Comparison of ENCODE assay signal across 8 mouse cellular contexts in the genomic region with DNA sequence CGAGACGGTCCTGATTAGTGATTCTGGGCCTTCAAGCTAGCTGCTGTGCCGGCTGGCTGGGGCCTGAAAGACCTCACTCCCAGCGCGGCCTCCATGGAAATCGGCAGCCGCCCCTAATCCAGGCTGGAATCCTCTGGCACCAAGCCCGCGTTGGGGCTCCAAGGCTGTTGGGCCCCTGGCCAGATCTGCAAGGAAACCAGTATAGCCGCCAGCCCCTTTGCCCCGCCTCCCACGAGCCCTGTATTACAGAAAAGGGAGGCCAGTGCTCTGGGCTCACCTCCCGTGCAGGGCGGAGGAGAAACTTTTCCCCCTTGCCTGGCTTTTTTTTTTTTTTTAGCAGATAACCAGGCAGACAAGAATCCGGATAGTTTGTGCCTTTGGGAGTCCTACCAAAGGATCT. TPM values are rescaled to one million over a fixed set of nuclear protein-coding genes. Genes with fewer than 3 reads are reported as not detected.
A peak's percentile ranks its signal among the peaks of the same experiment; 100 is the strongest.
DNase-seq lines count a peak whose midpoint lies in the region; ATAC-seq and TF ChIP-seq lines count a peak whose summit lies in the region.

No protein-coding gene starts in this region.

- peak; percentile 3 for ATAC-seq in forebrain, postnatal 0 days
- ATAC-seq in lung, embryonic 16.5 days (ENCODE audit: low read depth): peak; percentile 75

- H3K27me3 ChIP-seq in cerebellum, adult 2 months (ENCODE audit: control insufficient read depth, insufficient read depth, low read length): no peaks in the 10 kb centered on the region
- H3K27me3 ChIP-seq in forebrain, postnatal 0 days (ENCODE audit: insufficient read depth, low read length): no peaks in the 10 kb centered on the region
- no peaks in the 10 kb centered on the region for H3K27me3 ChIP-seq in lung, embryonic 16.5 days (ENCODE audit: control insufficient read depth, insufficient read depth, low read depth, low read length)

- no peaks in the 10 kb centered on the region for H3K9me3 ChIP-seq in ES-E14 (ENCODE audit: control insufficient read depth, insufficient read depth, low read depth, low read length)
- no peaks in the 10 kb centered on the region for H3K9me3 ChIP-seq in forebrain, postnatal 0 days (ENCODE audit: low read length)
- no peaks in the 10 kb centered on the region for H3K9me3 ChIP-seq in lung, embryonic 16.5 days (ENCODE audit: control insufficient read depth, low read length)

- 1% methylated on average over 15 of the region's 15 CpGs for WGBS in cerebellum, adult 2 months
- WGBS in forebrain, postnatal 0 days: 1% methylated on average over 15 of the region's 15 CpGs
- WGBS in lung, embryonic 16.5 days: under 1% methylated on average over 15 of the region's 15 CpGs

- H3K36me3 ChIP-seq in ES-E14 (ENCODE audit: control insufficient read depth, insufficient read depth, low read length, poor library complexity, severe bottlenecking): peaks cover 26% of the 10 kb centered on the region
- H3K36me3 ChIP-seq in forebrain, postnatal 0 days (ENCODE audit: insufficient read depth): peaks cover 5% of the 10 kb centered on the region; the same call in 1 of the 2 replicates
- H3K36me3 ChIP-seq in lung, embryonic 16.5 days (ENCODE audit: control insufficient read depth, insufficient read depth, low read length): peaks cover 6% of the 10 kb centered on the region; the same call in 1 of the 2 replicates

- no peak for DNase-seq in ES-E14 (ENCODE audit: low read depth, low spot score)
- DNase-seq in cerebellum, adult 2 months: peak; percentile 84 to 87
- peak; percentile 93 for DNase-seq in forebrain, postnatal 0 days
- peak; percentile 95 to 98 for DNase-seq in heart, postnatal 36 days
- DNase-seq in layer of hippocampus, postnatal 10 days (ENCODE audit: low spot score in 2 of 2): peak; percentile 96 to 97
- peak; percentile 80 for DNase-seq in right cerebral cortex, adult 18-20 months
- DNase-seq in urinary bladder, postnatal 10 days (ENCODE audit: low spot score): peak; percentile 94

- H3K4me2 ChIP-seq in forebrain, postnatal 0 days (ENCODE audit: low read depth): peak overlapping the region; percentile 56
- H3K4me2 ChIP-seq in lung, embryonic 16.5 days (ENCODE audit: low read depth, low read length): peak overlapping the region; percentile 96

- no peak for TF ChIP-seq CTCF in cerebellum, adult 2 months (IDR thresholded peaks at IDR 0.05; ENCODE audit: borderline replicate concordance, insufficient read depth, low read depth, low read length)
- TF ChIP-seq CTCF in forebrain, postnatal 0 days (IDR thresholded peaks at IDR 0.05; ENCODE audit: low read depth): no peak

- intact Hi-C loops in heart, postnatal 36 days (cut with DNase I): no loop called here

- H3K4me1 ChIP-seq in ES-E14 (ENCODE audit: control insufficient read depth in 2 of 2, insufficient read depth in 2 of 2, low read length in 2 of 2, poor library complexity in 1 of 2): peaks cover 0 to 33% of the 10 kb centered on the region in 2 experiments; a peak in 3 of 4 replicates
- H3K4me1 ChIP-seq in cerebellum, adult 2 months (ENCODE audit: control insufficient read depth, insufficient read depth, low read length): peaks cover 25% of the 10 kb centered on the region
- peaks cover 38% of the 10 kb centered on the region for H3K4me1 ChIP-seq in forebrain, postnatal 0 days (ENCODE audit: insufficient read depth)
- H3K4me1 ChIP-seq in lung, embryonic 16.5 days (replicated peaks; ENCODE audit: control insufficient read depth, insufficient read depth, low read length): peaks cover 42% of the 10 kb centered on the region

- peak overlapping the region; percentile 97 for H3K27ac ChIP-seq in ES-E14 (ENCODE audit: insufficient read depth, low read depth, low read length, poor library complexity, severe bottlenecking)
- peak overlapping the region; percentile 74 for H3K27ac ChIP-seq in cerebellum, adult 2 months (ENCODE audit: insufficient read depth, low read length)
- peak overlapping the region; percentile 98 for H3K27ac ChIP-seq in forebrain, postnatal 0 days (ENCODE audit: low read depth, low read length)
- peak overlapping the region; percentile 100 for H3K27ac ChIP-seq in lung, embryonic 16.5 days (ENCODE audit: low read length)

- in situ Hi-C loops in ES-E14 (cut with MboI; ENCODE audit: low sequenced_read_pairs in 2 of 2, unreplicated experiment in 2 of 2): no loop called here

- peak overlapping the region; percentile 69 to 70 for H3K4me3 ChIP-seq in ES-E14 (ENCODE audit: insufficient read depth in 1 of 2, low read depth in 1 of 2, low read length in 2 of 2, poor library complexity in 1 of 2, severe bottlenecking in 1 of 2)
- H3K4me3 ChIP-seq in cerebellum, adult 2 months (replicated peaks; ENCODE audit: insufficient read depth, low read depth, low read length): peak overlapping the region; percentile 73
- peak overlapping the region; percentile 34 for H3K4me3 ChIP-seq in forebrain, postnatal 0 days (ENCODE audit: low read depth, low read length)
- H3K4me3 ChIP-seq in lung, embryonic 16.5 days (ENCODE audit: low read length): peak overlapping the region; percentile 59

- H3K9ac ChIP-seq in ES-E14 (ENCODE audit: insufficient read depth, low read depth, low read length, poor library complexity, severe bottlenecking): peak overlapping the region; percentile 91
- H3K9ac ChIP-seq in forebrain, postnatal 0 days: peak overlapping the region; percentile 69
- peak overlapping the region; percentile 83 for H3K9ac ChIP-seq in lung, embryonic 16.5 days (ENCODE audit: low read length)

- no peak for TF ChIP-seq POLR2A in cerebellum, adult 2 months (IDR thresholded peaks at IDR 0.05; ENCODE audit: borderline replicate concordance, insufficient read depth, low read length)

TF ChIP-seq in ES-E14, 5 proteins besides CTCF, POLR2A, EP300 and RAD21:
- TF ChIP-seq ZNF384 (IDR thresholded peaks at IDR 0.05; ENCODE audit: low read depth, low read length): peak; percentile 69
- no peak for TF ChIP-seq HCFC1 (IDR thresholded peaks at IDR 0.05; ENCODE audit: borderline replicate concordance, insufficient read depth, low read length)

RNA-seq across cellular contexts. Expression of gene Ptbp1, which starts 0.8 kb away (rescaled TPM):
- total RNA-seq in ES-E14 (2012; rRNA removed): 403 and 408 TPM in 2 replicates
- polyA plus RNA-seq in cerebellum, adult 2 months (2012; rRNA removed): 64.2 and 68.6 TPM in 2 replicates
- 92.9 and 97.3 TPM in 2 replicates for total RNA-seq in forebrain, postnatal 0 days (2014; rRNA removed)
- polyA plus RNA-seq in forebrain, postnatal 0 days (2015; fragmentation: Nextera tagmentation; extraction: Ambion mirVana): 53.7 and 55.7 TPM in 2 replicates
- 10 to 100 TPM; 50.9 to 51.2 TPM for total RNA-seq in heart, postnatal 36 days (2021)
- 10 to 100 TPM; 63.8 to 66.5 TPM for total RNA-seq in layer of hippocampus, postnatal 10 days (2021)
- 344 and 371 TPM in 2 replicates for polyA plus RNA-seq in lung, embryonic 16.5 days (2015; fragmentation: Nextera tagmentation; extraction: Ambion mirVana)

RNA-seq across cellular contexts. Expression of gene Prtn3, which starts 20.9 kb away (rescaled TPM):
- total RNA-seq in ES-E14 (2012; rRNA removed): 1.0 and 1.3 TPM in 2 replicates
- polyA plus RNA-seq in cerebellum, adult 2 months (2012; rRNA removed): 2.4 and 2.5 TPM in 2 replicates
- total RNA-seq in forebrain, postnatal 0 days (2014; rRNA removed): 4.9 and 7.8 TPM in 2 replicates
- 14.9 and 15.4 TPM in 2 replicates for polyA plus RNA-seq in forebrain, postnatal 0 days (2015; fragmentation: Nextera tagmentation; extraction: Ambion mirVana)
- not detected for total RNA-seq in heart, postnatal 36 days (2021)
- 1 to 10 TPM; 3.6 to 3.7 TPM for total RNA-seq in layer of hippocampus, postnatal 10 days (2021)
- 3.0 and 4.0 TPM in 2 replicates for polyA plus RNA-seq in lung, embryonic 16.5 days (2015; fragmentation: Nextera tagmentation; extraction: Ambion mirVana)

RNA-seq across cellular contexts. Expression of gene Plppr3, which starts 21.0 kb away (rescaled TPM):
- total RNA-seq in ES-E14 (2012; rRNA removed): 3.7 and 7.8 TPM in 2 replicates
- polyA plus RNA-seq in cerebellum, adult 2 months (2012; rRNA removed): 46.0 and 49.3 TPM in 2 replicates
- total RNA-seq in forebrain, postnatal 0 days (2014; rRNA removed): 427 and 473 TPM in 2 replicates
- 309 and 328 TPM in 2 replicates for polyA plus RNA-seq in forebrain, postnatal 0 days (2015; fragmentation: Nextera tagmentation; extraction: Ambion mirVana)
- total RNA-seq in heart, postnatal 36 days (2021): not detected
- total RNA-seq in layer of hippocampus, postnatal 10 days (2021): 100 to 1,000 TPM; 113 TPM
- polyA plus RNA-seq in lung, embryonic 16.5 days (2015; fragmentation: Nextera tagmentation; extraction: Ambion mirVana): 22.6 and 26.4 TPM in 2 replicates

RNA-seq across cellular contexts. Expression of gene Misp, which starts 32.6 kb away (rescaled TPM):
- 1.7 and 2.2 TPM in 2 replicates for total RNA-seq in ES-E14 (2012; rRNA removed)
- polyA plus RNA-seq in cerebellum, adult 2 months (2012; rRNA removed): 0.29 and 0.41 TPM in 2 replicates
- 0.24 and 0.77 TPM in 2 replicates for total RNA-seq in forebrain, postnatal 0 days (2014; rRNA removed)
- polyA plus RNA-seq in forebrain, postnatal 0 days (2015; fragmentation: Nextera tagmentation; extraction: Ambion mirVana): 0.09 and 0.41 TPM in 2 replicates
- under 1 TPM in 1 of 2 experiments, not detected in 1; 0.62 TPM for total RNA-seq in heart, postnatal 36 days (2021)
- total RNA-seq in layer of hippocampus, postnatal 10 days (2021): under 1 TPM; 0.33 to 0.78 TPM
- 10.6 and 13.5 TPM in 2 replicates for polyA plus RNA-seq in lung, embryonic 16.5 days (2015; fragmentation: Nextera tagmentation; extraction: Ambion mirVana)

RNA-seq across cellular contexts. Expression of gene Elane, which starts 32.7 kb away (rescaled TPM):
- not detected in 2 replicates for total RNA-seq in ES-E14 (2012; rRNA removed)
- polyA plus RNA-seq in cerebellum, adult 2 months (2012; rRNA removed): 0.15 TPM in 1 of 2 replicates, not detected in the other
- not detected in 2 replicates for total RNA-seq in forebrain, postnatal 0 days (2014; rRNA removed)
- polyA plus RNA-seq in forebrain, postnatal 0 days (2015; fragmentation: Nextera tagmentation; extraction: Ambion mirVana): 0.15 TPM in 1 of 2 replicates, not detected in the other
- not detected for total RNA-seq in heart, postnatal 36 days (2021)
- total RNA-seq in layer of hippocampus, postnatal 10 days (2021): not detected
- 0.26 and 1.2 TPM in 2 replicates for polyA plus RNA-seq in lung, embryonic 16.5 days (2015; fragmentation: Nextera tagmentation; extraction: Ambion mirVana)

Comparison
In these comparisons a context has a peak if more than half of its experiments do, and no peak if none do; other contexts are left out.
1. RNA of gene Plppr3, which starts 21.0 kb away (total RNA-seq): 427 to 473 TPM in forebrain, postnatal 0 days and 113 TPM in layer of hippocampus, postnatal 10 days; 3.7 to 7.8 TPM in ES-E14 and not detected in heart, postnatal 36 days; every median in the first group is over 10 times any median in the second.
2. Peak in every context shown above with its lines, with median percentiles within 50 percentile points of each other: H3K27ac ChIP-seq, H3K4me3 ChIP-seq and H3K9ac ChIP-seq.